Mouse (Mus musculus) small intestine, adult 2 months (tissue): ENCODE data around the gene Mri1.

Experiments
- CTCF ChIP-seq: fragments of 200-500 bp; IDR thresholded peaks from 2 replicates; pipeline ENCODE4 v1.5.1; 2012; ENCODE audit warnings: low read depth, mild to moderate bottlenecking, control low read depth, inconsistent platforms, low read length, moderate library complexity, mixed read lengths; ENCODE audit not compliant: insufficient replicate concordance, insufficient read length; ENCODE audit errors: extremely low read depth
- POLR2A ChIP-seq: fragments of 200-500 bp; IDR thresholded peaks from 2 replicates; pipeline ENCODE4 v1.6.1; 2012; ENCODE audit warnings: low read depth, mild to moderate bottlenecking, control low read depth, inconsistent platforms, low read length, moderate library complexity

GRCm38 (mm10) chr8:84218143-84218542 lies 39.0 kb downstream of the Mri1 start:
- no peak for TF ChIP-seq POLR2A
- no peak for TF ChIP-seq CTCF
